Mouse (Mus musculus): ENCODE results near the gene Ano6.

The Ano6 gene

GRCm38 (mm10) chr15:95920047-95920446 lies 129.4 kb downstream of the Ano6 start:
- no peak for DNase-seq (ENCODE audit: extremely low read depth, low read depth, low spot score)

GRCm38 (mm10) chr15:95921072-95921471 lies 130.4 kb downstream of the Ano6 start:
- no peak for DNase-seq (ENCODE audit: extremely low read depth, low read depth, low spot score)

- no peak for DNase-seq (ENCODE audit: extremely low read depth, low read depth, low spot score)
Measured at GRCm38 (mm10) chr15:95921639-95922038, 131.0 kb downstream of the Ano6 start.

- no peak for DNase-seq (ENCODE audit: extremely low read depth, low read depth, low spot score)
Measured at GRCm38 (mm10) chr15:95922558-95922957, 131.9 kb downstream of the Ano6 start.

GRCm38 (mm10) chr15:95925334-95925986 lies 134.8 kb downstream of the Ano6 start:
- no peak for DNase-seq (ENCODE audit: extremely low read depth, low read depth, low spot score)

DNA sequence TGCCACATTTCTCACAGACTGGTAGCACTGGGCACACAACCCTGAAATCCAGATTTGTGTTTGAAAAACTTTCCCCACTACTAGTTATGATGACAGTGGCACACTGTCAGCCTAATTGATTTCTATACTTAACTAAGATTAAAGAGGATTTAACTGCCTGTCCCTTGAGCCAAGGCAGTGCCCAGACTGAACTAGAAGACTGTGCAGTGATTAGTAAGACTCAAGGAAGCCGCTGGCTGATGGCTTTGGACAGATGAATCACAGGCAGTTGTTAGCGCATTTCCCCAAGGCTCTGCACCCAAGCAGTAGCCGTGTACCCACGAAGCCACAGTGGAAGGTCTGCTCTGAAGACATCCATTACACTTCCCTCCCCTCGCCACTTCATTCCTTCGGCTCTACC lies 138.4 kb downstream of the Ano6 start:
- peak; percentile 57 for DNase-seq (ENCODE audit: extremely low read depth, low read depth, low spot score)

DNA sequence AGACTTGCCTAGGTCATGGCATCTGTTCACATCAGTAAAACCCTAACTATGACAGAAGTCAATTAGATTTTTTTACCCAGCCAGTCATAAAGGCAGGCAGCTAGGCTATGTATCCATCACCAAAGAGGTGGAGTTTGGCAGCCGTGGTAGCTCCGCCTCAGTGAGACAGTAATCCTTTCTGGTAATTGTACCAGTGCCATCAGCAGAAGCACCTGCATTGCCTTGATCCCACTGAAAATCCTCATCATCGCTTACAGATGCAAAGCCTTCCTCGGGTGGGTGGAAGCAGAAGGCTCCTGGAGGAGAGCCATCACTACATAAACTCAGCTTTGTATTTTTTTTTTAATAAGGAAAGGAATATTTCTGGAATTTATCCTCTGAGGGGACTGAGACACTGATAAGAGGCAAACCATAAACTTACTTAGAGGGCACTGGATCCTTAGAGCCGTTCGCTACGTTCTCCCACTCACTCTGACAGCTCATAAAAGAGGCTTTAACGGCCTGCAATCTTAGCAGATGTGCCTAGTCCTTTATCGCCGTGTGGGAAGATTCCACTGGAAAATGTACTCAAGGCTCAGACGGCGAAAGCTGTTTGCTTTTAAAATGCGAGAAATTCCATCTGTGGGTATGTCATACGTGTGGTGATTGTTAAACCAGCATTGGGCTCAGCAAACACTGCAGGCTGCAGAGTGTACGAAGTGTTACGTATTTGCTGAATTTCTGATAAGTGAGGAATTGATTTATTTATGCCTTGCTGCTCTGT lies 140.6 kb downstream of the Ano6 start:
- DNase-seq (ENCODE audit: extremely low read depth, low read depth, low spot score) = no peak

DNA sequence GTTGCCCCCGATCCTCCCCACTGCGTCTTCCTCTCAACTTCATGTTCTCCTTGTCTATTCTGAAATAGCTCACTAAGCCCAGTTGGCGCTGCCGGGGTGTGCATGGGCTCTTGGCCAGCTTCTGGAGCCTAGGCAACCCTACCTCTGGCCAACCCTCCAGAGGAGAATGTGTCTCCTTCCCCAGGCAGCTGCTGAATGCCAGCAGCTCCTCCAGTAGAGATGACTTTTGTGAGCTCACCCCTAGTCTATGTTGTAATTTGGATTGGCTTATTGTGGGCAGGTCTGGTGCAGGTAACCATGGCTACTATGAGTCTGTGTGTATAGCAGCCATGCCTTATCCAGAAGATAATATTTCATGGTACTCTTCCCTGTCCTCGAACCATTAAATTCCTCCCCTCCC lies 141.7 kb downstream of the Ano6 start:
- DNase-seq (ENCODE audit: extremely low read depth, low read depth, low spot score) = no peak

GRCm38 (mm10) chr15:95935141-95935540 lies 144.5 kb downstream of the Ano6 start:
- DNase-seq (ENCODE audit: extremely low read depth, low read depth, low spot score) = no peak

DNA sequence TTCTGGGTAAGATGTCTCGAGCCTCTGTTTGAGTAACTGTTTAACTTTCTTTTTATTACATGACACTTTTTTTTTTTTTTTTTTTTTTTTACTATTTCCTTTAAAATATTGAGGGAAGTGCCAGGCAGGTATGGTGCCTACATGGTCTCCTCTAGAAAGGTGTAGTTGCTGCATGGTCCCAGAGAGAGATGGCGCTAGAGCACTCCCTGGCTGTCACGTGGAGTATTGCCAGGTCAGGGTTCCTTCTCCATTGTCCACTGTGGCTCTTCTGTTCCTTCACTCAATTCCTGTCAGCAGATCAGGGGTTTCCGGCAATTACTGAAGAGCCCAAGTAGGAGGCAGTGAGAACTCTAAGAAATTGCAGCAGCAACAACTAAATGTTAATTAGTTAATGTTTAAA lies 152.8 kb downstream of the Ano6 start:
- DNase-seq (ENCODE audit: extremely low read depth, low read depth, low spot score) = no peak

DNA sequence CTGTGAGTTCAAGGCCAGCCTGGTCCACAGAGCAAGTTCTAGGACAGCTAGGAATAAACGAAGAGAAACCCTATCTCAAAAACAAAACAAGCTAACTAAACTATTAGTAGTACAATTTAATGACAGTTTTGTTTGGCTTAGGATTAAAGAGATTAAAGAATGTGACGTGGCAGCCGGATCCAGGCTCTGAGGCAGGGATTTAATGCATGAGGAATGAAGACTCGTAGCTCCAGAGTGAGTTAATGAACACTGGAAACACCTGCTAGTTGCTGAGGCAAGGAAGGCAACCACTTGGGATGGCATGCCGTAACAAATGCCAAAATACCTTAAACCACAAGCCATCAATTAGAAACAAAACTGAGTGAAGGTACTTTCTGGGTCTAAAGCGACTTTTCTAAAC lies 153.7 kb downstream of the Ano6 start:
- no peak for DNase-seq (ENCODE audit: extremely low read depth, low read depth, low spot score)

GRCm38 (mm10) chr15:95945951-95946708 lies 155.5 kb downstream of the Ano6 start:
- no peak for DNase-seq (ENCODE audit: extremely low read depth, low read depth, low spot score)

GRCm38 (mm10) chr15:95948411-95948810 lies 157.8 kb downstream of the Ano6 start:
- DNase-seq (ENCODE audit: extremely low read depth, low read depth, low spot score) = no peak

GRCm38 (mm10) chr15:95949336-95949735 lies 158.7 kb downstream of the Ano6 start:
- no peak for DNase-seq (ENCODE audit: extremely low read depth, low read depth, low spot score)

DNA sequence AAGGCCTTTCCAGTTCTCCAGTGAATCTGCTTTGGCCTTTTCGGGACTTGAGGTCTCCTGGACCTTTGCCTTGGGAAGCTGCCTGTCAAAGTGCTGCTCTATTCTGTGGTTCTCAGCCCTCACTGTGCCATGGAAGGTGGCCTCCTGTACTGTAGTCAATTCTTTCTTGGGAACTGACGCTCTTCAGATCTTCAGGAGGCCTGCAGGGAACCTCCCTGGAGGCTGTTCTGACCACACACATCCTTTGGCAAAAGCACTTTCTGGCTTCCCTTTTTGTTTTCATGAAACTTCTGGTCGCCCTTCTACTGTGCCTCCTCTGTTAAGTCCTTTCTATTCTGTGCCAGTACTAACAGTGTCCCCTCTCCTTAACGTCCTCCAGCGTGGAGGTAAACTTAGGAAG lies 160.9 kb downstream of the Ano6 start:
- no peak for DNase-seq (ENCODE audit: extremely low read depth, low read depth, low spot score)

DNA sequence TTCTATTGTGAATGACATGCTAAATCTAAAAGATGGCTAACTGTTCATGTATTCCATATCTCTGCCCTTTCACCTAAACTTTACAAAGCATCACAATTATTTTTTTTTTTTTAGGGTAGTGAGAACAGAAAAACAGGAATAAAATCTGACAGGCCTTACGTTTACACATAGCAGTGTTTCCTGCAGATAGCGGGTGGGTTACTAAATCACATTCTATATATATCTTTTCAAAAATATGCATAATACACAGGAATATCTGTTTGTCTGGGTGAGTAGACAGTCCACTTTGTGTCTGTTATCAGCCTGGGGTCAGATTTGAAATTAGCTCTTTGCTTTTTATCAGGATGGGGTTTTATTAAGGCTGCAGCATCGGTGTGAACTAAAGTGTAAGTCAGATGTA lies 166.0 kb downstream of the Ano6 start:
- no peak for DNase-seq (ENCODE audit: extremely low read depth, low read depth, low spot score)

- no peak for DNase-seq (ENCODE audit: extremely low read depth, low read depth, low spot score)
Measured at GRCm38 (mm10) chr15:95962411-95963123, 171.9 kb downstream of the Ano6 start.

DNA sequence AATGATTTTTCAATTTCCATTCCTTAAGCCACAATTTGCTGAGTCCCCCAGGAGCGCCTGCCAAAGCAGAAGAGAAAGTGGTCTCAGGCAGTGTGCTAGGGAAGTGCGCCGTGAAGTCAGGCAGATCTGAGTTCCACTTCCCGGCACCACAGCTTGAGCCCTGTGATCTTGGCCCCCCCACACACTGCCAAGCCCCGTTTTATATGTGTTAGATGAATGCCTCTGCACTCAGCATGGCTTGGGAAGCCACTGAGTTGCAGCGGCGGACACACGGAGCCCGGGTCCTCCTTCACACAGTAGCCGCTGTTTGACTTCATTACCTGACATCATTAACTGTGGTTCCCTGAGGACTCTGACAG lies 172.5 kb downstream of the Ano6 start:
- DNase-seq (ENCODE audit: extremely low read depth, low read depth, low spot score) = no peak

DNA sequence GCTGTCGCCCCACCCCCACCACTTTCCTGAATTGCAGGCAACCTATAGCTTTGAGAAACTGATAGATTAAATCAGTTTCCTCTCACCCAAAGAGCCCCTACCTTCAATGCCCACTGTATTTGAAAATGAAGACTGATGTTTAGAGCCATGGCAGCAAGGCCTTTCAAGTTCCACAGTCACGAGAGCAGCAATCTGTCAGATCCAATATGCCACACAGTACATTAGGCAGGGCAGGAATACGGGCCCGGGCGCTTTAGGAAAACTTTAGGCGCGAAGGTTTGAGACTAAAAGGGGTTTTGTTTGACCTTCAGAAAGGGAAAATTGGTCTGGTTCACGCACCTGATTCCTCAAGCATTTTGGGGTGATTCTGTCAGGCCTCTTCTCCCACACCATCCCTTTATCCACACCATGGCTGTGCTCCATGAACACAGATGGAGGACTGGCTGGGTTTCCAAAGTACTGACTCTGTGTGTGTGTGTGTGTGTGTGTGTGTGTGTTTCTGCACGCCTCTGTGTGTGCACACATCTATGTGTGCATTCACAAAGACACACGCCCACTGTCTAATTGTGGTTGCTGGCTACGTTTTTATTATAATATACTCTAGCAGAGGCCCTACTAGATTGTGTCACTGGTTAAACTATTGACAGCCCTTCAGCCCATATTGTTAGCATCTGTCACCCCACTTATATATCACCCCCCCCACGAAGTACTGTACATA lies 173.0 kb downstream of the Ano6 start:
- no peak for DNase-seq (ENCODE audit: extremely low read depth, low read depth, low spot score)

- DNase-seq (ENCODE audit: extremely low read depth, low read depth, low spot score) = no peak
Measured at GRCm38 (mm10) chr15:95964251-95964561, 173.6 kb downstream of the Ano6 start.

GRCm38 (mm10) chr15:95966979-95967378 lies 176.3 kb downstream of the Ano6 start:
- DNase-seq (ENCODE audit: extremely low read depth, low read depth, low spot score) = no peak
